Mouse (Mus musculus) midbrain, embryonic 11.5 days (tissue): ENCODE measurements around the gene Eif2b2. TPM values are rescaled to one million over a fixed set of nuclear protein-coding genes. Genes with fewer than 3 reads are reported as not detected.

Experiments
- ATAC-seq: fragments of 200-750 bp; cut with Nextera tagmentation; 2 replicates; pipeline ENCODE4 v1.8.0; 2017; ENCODE audit warnings: moderate TSS enrichment, moderate library complexity; ENCODE audit not compliant: low FRiP score
- DNase-seq: peaks from one replicate; pipeline ENCODE4 v3.0.0; 2015; ENCODE audit warnings: low spot score; ENCODE audit errors: missing footprints
- H3K27ac ChIP-seq: fragments of 300-500 bp; sonication (generic); 2 replicates; pipeline ENCODE4 v1.5.1; 2014; ENCODE audit warnings: low read depth, low read length
- H3K27me3 ChIP-seq: fragments of 300-500 bp; sonication (generic); 2 replicates; pipeline ENCODE4 v1.6.1; 2014; ENCODE audit warnings: mild to moderate bottlenecking, low read length, moderate library complexity, mixed read lengths; ENCODE audit not compliant: control insufficient read depth, insufficient read depth
- H3K36me3 ChIP-seq: fragments of 300-500 bp; sonication (generic); 2 replicates; pipeline ENCODE4 v1.6.1; 2014; ENCODE audit warnings: mild to moderate bottlenecking, low read length, moderate library complexity, mixed read lengths; ENCODE audit not compliant: control insufficient read depth, insufficient read depth
- H3K4me1 ChIP-seq: fragments of 300-500 bp; sonication (generic); 2 replicates; pipeline ENCODE4 v1.6.1; 2014; ENCODE audit warnings: low read length; ENCODE audit not compliant: control insufficient read depth, insufficient read depth
- H3K4me2 ChIP-seq: fragments of 300-500 bp; sonication (generic); 2 replicates; pipeline ENCODE4 v1.6.1; 2014; ENCODE audit warnings: mild to moderate bottlenecking, moderate library complexity
- H3K4me3 ChIP-seq: fragments of 300-500 bp; sonication (generic); 2 replicates; pipeline ENCODE4 v1.5.1; 2014; ENCODE audit warnings: low read depth, low read length
- H3K9ac ChIP-seq: fragments of 300-500 bp; sonication (generic); 2 replicates; pipeline ENCODE4 v1.6.1; 2014; ENCODE audit warnings: low read length
- H3K9me3 ChIP-seq: fragments of 300-500 bp; sonication (generic); 2 replicates; pipeline ENCODE4 v1.6.1; 2016; ENCODE audit warnings: low read length; ENCODE audit not compliant: control insufficient read depth
- WGBS: fragments of 180-500 bp; shearing (Covaris S2); extraction: QIAGEN DNeasy Blood & Tissue Kit; methylation state at CpG from one replicate; pipeline ENCODE4 v1.1.7; 2014; 5-methylcytosine and 5-hydroxymethylcytosine counted together
- polyA plus RNA-seq: library from polyadenylated mRNA; unstranded; fragments of >200 nt; fragmentation: Nextera tagmentation; extraction: Ambion mirVana; gene quantifications from 2 replicates; pipeline ENCODE4 v1.2.1, GENCODE M21; 2014

Gene Eif2b2
- polyA plus RNA-seq = 91.5 and 93.6 TPM in 2 replicates

- no peak within 1 kb of the TSS for H3K27ac ChIP-seq
- H3K9me3 ChIP-seq = no peaks in the 10 kb centered on the region
- H3K4me3 ChIP-seq = peak within 1 kb of the TSS; percentile 72
- H3K9ac ChIP-seq = peak within 1 kb of the TSS; percentile 70
- ATAC-seq (peak; percentile 100), DNase-seq (peak; percentile 98)
- H3K27me3 ChIP-seq = no peaks in the 10 kb centered on the region
- H3K4me1 ChIP-seq = peaks cover 11% of the 10 kb centered on the region
- under 1% methylated on average over 52 of the region's 54 CpGs for WGBS
- H3K4me2 ChIP-seq = peak within 1 kb of the TSS; percentile 89
- H3K36me3 ChIP-seq = peaks cover 13% of the 10 kb centered on the region; the same call in 1 of the 2 replicates
Measured at GRCm38 (mm10) chr12:85219236-85219904, at the start of gene Eif2b2. TSS of gene Eif2b2 (plus strand) at chr12:85219481.

DNA sequence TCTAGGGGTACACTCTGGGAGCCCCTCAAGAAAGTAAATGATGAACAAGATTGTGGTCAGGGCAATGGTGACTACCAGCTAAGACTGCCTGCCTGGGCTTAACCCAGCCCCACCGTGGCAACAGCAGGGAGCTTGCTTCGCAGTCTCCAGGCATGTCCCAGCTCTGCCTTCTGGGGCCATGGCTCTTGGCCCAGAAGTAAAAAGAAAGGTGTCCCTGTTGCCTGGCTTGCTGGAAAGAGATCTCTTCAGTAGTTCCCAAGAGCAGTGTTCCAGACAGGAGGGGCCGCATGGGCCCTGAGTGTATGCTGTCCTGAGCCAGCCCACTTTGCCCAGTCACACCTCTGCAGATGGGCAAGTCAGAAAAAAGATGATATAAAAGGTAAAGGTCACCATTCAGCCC, 49.4 kb upstream of the Eif2b2 start:
- WGBS = 58% methylated on average over 3 of the region's 3 CpGs
- Histone ChIP-seq H3K9me3 (no peaks in the 10 kb centered on the region), H3K27ac (no peak overlapping the region), H3K4me1 (no peaks in the 10 kb centered on the region), H3K4me3 (no peak overlapping the region), H3K9ac (no peak overlapping the region), H3K36me3 (no peaks in the 10 kb centered on the region), H3K4me2 (no peak overlapping the region), H3K27me3 (no peaks in the 10 kb centered on the region)
- no peak for ATAC-seq
- no peak for DNase-seq

DNA sequence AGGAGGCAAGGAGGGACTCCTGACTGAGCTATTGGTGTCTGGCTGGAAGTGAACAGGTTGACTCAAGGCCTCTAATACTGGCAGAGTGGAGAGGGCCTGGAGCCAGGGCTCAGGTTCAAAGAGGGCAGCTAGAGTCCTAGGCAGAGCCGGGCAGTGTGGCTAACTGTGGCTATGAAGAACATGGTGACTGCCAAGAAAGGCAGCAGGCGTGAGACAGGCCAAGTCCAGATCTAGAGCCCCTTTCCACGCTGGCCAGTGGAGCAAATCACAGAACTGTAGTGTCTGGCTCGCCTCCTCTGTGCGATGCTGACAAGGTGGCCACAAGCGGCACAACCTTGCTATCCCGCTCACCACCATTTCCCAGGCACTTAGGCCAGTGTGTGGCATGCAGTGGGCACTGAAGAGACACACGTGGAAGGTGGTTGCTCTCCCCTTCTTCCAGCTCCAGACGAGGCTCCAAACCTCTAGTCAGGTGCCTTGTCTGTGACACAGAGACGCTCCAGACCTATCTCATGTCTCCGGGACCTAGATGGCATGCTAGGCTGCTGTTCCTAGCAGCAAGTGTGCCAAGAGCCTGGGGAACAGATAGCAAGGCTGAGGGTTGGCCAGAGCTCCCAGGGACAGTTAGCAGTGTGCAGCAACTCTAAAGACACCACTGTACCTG, 48.9 kb upstream of the Eif2b2 start:
- 86% methylated on average over 11 of the region's 11 CpGs for whole genome bisulfite sequencing
- Histone ChIP-seq H3K4me1 (peaks cover 3% of the 10 kb centered on the region), H3K9me3 (no peaks in the 10 kb centered on the region)

DNA sequence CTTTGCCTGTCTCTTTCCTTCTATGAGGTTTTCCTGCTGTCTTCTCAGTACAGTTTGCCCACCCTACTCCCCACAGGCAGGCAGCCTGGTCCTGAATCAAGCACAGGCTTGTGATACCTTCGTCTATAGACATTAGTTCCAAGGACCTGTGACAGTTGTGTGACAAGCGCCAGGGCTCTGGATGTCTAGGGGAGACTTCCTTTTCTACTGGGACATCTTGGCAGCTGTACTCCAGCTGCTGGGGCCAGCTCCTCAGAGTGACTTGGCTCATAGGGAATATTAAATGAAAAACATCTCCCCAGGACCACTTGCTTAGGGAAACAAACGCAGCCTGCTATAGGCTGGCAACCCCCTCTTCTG, 48.4 kb upstream of the Eif2b2 start:
- no peak overlapping the region for H3K27ac ChIP-seq
- WGBS = 76% methylated on average over 3 of the region's 3 CpGs
- H3K4me1 ChIP-seq = peaks cover 8% of the 10 kb centered on the region
- no peak for DNase-seq
- H3K9ac ChIP-seq = no peak overlapping the region
- H3K9me3 ChIP-seq = no peaks in the 10 kb centered on the region
- no peak overlapping the region for H3K4me3 ChIP-seq
- H3K36me3 ChIP-seq = no peaks in the 10 kb centered on the region
- H3K4me2 ChIP-seq = no peak overlapping the region
- no peak for ATAC-seq
- H3K27me3 ChIP-seq = no peaks in the 10 kb centered on the region

More for the DNA sequence above, 48.9 kb upstream of the Eif2b2 start:
- no peaks in the 10 kb centered on the region for H3K27me3 ChIP-seq
- DNase-seq (no peak), ATAC-seq (no peak)
- H3K27ac ChIP-seq = no peak overlapping the region
- H3K36me3 ChIP-seq = no peaks in the 10 kb centered on the region
- H3K4me3 ChIP-seq = no peak overlapping the region
- no peak overlapping the region for H3K9ac ChIP-seq
- no peak overlapping the region for H3K4me2 ChIP-seq

- Histone ChIP-seq H3K4me2 (no peak overlapping the region), H3K27ac (no peak overlapping the region), H3K27me3 (peaks cover 8% of the 10 kb centered on the region; the same call in 1 of the 2 replicates), H3K4me1 (peaks cover 22% of the 10 kb centered on the region), H3K36me3 (no peaks in the 10 kb centered on the region), H3K4me3 (no peak overlapping the region), H3K9me3 (no peaks in the 10 kb centered on the region), H3K9ac (no peak overlapping the region)
- 72% methylated on average over 7 of the region's 7 CpGs for WGBS
- no peak for DNase-seq
- no peak for ATAC-seq
Measured at GRCm38 (mm10) chr12:85174016-85174415, 45.3 kb upstream of the Eif2b2 start.

DNA sequence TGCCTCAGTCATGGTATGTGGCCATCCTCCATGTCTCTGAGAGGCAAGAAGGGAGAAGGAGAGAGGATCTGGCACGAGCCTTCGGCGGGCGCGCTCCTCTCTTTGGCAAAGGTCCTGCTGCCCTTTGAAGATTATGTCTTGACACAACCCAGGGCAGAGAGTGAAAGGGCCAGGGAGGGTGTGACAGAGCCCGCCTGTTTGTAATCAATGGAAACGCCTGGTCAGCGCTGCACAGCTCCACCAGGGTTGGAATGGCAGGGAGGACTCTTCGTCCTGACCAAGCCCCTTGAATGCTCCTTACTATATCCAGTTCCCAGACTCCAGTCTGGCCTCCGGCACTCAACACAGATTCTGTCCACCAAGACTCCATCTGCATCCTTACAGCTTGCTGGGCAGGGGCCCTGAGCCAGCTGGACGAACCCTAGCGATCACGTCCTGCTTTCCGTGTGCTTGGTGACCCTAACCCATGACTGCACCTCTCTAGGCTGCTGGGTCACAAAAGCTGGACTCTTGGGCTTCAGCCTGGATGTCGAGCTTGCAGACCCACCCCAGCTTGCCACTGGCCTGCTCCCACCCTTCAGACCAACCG, 44.1 kb upstream of the Eif2b2 start:
- peak overlapping the region; percentile 8; the same call in 1 of the 2 replicates for H3K4me2 ChIP-seq
- H3K9me3 ChIP-seq = no peaks in the 10 kb centered on the region
- H3K27ac ChIP-seq = no peak overlapping the region
- H3K4me3 ChIP-seq = 0 out of 2 replicates have a peak overlapping the region, but pooled peaks have one; percentile 1
- 0 out of 2 replicates have a peak, but pooled peaks have one; percentile 2 for ATAC-seq
- no peak for DNase-seq
- 38% methylated on average over 16 of the region's 16 CpGs for WGBS
- H3K9ac ChIP-seq = 0 out of 2 replicates have a peak overlapping the region, but pooled peaks have one; percentile 6
- H3K36me3 ChIP-seq = no peaks in the 10 kb centered on the region
- peaks cover 22% of the 10 kb centered on the region for H3K4me1 ChIP-seq
- peaks cover 8% of the 10 kb centered on the region; the same call in 1 of the 2 replicates for H3K27me3 ChIP-seq

- Histone ChIP-seq H3K36me3 (no peaks in the 10 kb centered on the region), H3K27me3 (peaks cover 8% of the 10 kb centered on the region; the same call in 1 of the 2 replicates), H3K4me2 (peak overlapping the region; percentile 8), H3K4me3 (0 out of 2 replicates have a peak overlapping the region, but pooled peaks have one; percentile 1), H3K9me3 (no peaks in the 10 kb centered on the region), H3K27ac (no peak overlapping the region; the same call in 1 of the 2 replicates), H3K4me1 (peaks cover 22% of the 10 kb centered on the region), H3K9ac (peak overlapping the region; percentile 6; the same call in 1 of the 2 replicates)
- ATAC-seq = peak; percentile 83
- 6% methylated on average over 11 of the region's 11 CpGs for WGBS
- DNase-seq = peak; percentile 92
Measured at GRCm38 (mm10) chr12:85175926-85176845, 43.1 kb upstream of the Eif2b2 start.

- H3K27me3 ChIP-seq = peaks cover 8% of the 10 kb centered on the region; the same call in 1 of the 2 replicates
- H3K4me1 ChIP-seq = peaks cover 27% of the 10 kb centered on the region
Measured at GRCm38 (mm10) chr12:85176846-85177523, 42.3 kb upstream of the Eif2b2 start.

More at GRCm38 (mm10) chr12:85176846-85177523, 42.3 kb upstream of the Eif2b2 start:
- 3% methylated on average over 30 of the region's 32 CpGs for WGBS
- Histone ChIP-seq H3K4me2 (peak overlapping the region; percentile 47), H3K9me3 (no peaks in the 10 kb centered on the region), H3K9ac (peak overlapping the region; percentile 45; the same call in 1 of the 2 replicates), H3K4me3 (peak overlapping the region; percentile 23), H3K27ac (no peak overlapping the region), H3K36me3 (no peaks in the 10 kb centered on the region)
- DNase-seq = peak; percentile 92
- peak; percentile 41; the same call in 1 of the 2 replicates for ATAC-seq
